Mouse (Mus musculus): ENCODE measurements around the gene Skil.

- TF ChIP-seq E2F4 (IDR thresholded peaks at IDR 0.05; ENCODE audit: insufficient read depth), result no peak
- no peak for TF ChIP-seq POLR2A (IDR thresholded peaks at IDR 0.05; ENCODE audit: insufficient read length, low read depth)
- no peak for TF ChIP-seq MAX (IDR thresholded peaks at IDR 0.05; ENCODE audit: low read depth)
- no peak for TF ChIP-seq MYOD1 (IDR thresholded peaks at IDR 0.05; ENCODE audit: control insufficient read depth in 1 of 3, insufficient read length in 2 of 3, low read depth in 2 of 3)
- no peak for TF ChIP-seq MYOG (IDR thresholded peaks at IDR 0.05; ENCODE audit: control insufficient read depth in 1 of 3, insufficient read depth in 1 of 3, insufficient read length in 2 of 3, low read depth in 2 of 3)
- no peak for TF ChIP-seq REST (IDR thresholded peaks at IDR 0.05; ENCODE audit: insufficient read depth, insufficient read length)
Measured at GRCm38 (mm10) chr3:31053191-31053590, 41.7 kb upstream of the Skil start.

Measured in myocyte (in vitro differentiated cells).